Mouse (Mus musculus): ENCODE data around the gene Pde4d. TPM values are rescaled to one million over a fixed set of nuclear protein-coding genes. Genes with fewer than 3 reads are reported as not detected.

Pde4d gene
- polyA plus RNA-seq, 1 experiment from 2014 or later = 8.7 TPM

GRCm38 (mm10) chr13:109921336-109922038, 1471.7 kb downstream of the Pde4d start:
- ATAC-seq (ENCODE audit: low FRiP score) (no peak), DNase-seq (ENCODE audit: low spot score, missing footprints) (peak; percentile 49)
- H3K4me3 ChIP-seq (ENCODE audit: low read depth, low read length) = no peak overlapping the region
- no peaks in the 10 kb centered on the region for H3K36me3 ChIP-seq (ENCODE audit: control insufficient read depth, insufficient read depth, low read length)
- H3K4me2 ChIP-seq = no peak overlapping the region
- WGBS = 91% methylated on average over 17 of the region's 17 CpGs
- no peaks in the 10 kb centered on the region for H3K27me3 ChIP-seq (ENCODE audit: control insufficient read depth, insufficient read depth, low read length)
- no peak overlapping the region for H3K27ac ChIP-seq (ENCODE audit: low read depth, low read length)
- H3K9ac ChIP-seq (ENCODE audit: low read length) = no peak overlapping the region
- no peaks in the 10 kb centered on the region for H3K9me3 ChIP-seq (ENCODE audit: control insufficient read depth, low read length)
- no peaks in the 10 kb centered on the region for H3K4me1 ChIP-seq (ENCODE audit: control insufficient read depth, insufficient read depth, low read length)

- Histone ChIP-seq H3K27ac (ENCODE audit: low read depth, low read length) (no peak overlapping the region), H3K27me3 (ENCODE audit: control insufficient read depth, insufficient read depth, low read length) (no peaks in the 10 kb centered on the region), H3K9me3 (ENCODE audit: control insufficient read depth, low read length) (no peaks in the 10 kb centered on the region), H3K4me3 (ENCODE audit: low read depth, low read length) (no peak overlapping the region), H3K4me1 (ENCODE audit: control insufficient read depth, insufficient read depth, low read length) (no peaks in the 10 kb centered on the region; the same call in 1 of the 2 replicates), H3K9ac (ENCODE audit: low read length) (no peak overlapping the region), H3K36me3 (ENCODE audit: control insufficient read depth, insufficient read depth, low read length) (no peaks in the 10 kb centered on the region), H3K4me2 (no peak overlapping the region)
- peak; percentile 95 for DNase-seq (ENCODE audit: low spot score, missing footprints)
- WGBS = 6% methylated on average over 4 of the region's 4 CpGs
- no peak for ATAC-seq (ENCODE audit: low FRiP score)
Observed at GRCm38 (mm10) chr13:109922228-109922627, 1472.5 kb downstream of the Pde4d start.

GRCm38 (mm10) chr13:109922782-109923181, 1473.0 kb downstream of the Pde4d start:
- Histone ChIP-seq H3K27me3 (ENCODE audit: control insufficient read depth, insufficient read depth, low read length) (no peaks in the 10 kb centered on the region), H3K9me3 (ENCODE audit: control insufficient read depth, low read length) (no peaks in the 10 kb centered on the region), H3K4me3 (ENCODE audit: low read depth, low read length) (no peak overlapping the region), H3K36me3 (ENCODE audit: control insufficient read depth, insufficient read depth, low read length) (no peaks in the 10 kb centered on the region), H3K4me1 (ENCODE audit: control insufficient read depth, insufficient read depth, low read length) (no peaks in the 10 kb centered on the region; the same call in 1 of the 2 replicates), H3K4me2 (no peak overlapping the region), H3K27ac (ENCODE audit: low read depth, low read length) (no peak overlapping the region), H3K9ac (ENCODE audit: low read length) (no peak overlapping the region)
- no peak for DNase-seq (ENCODE audit: low spot score, missing footprints)
- WGBS = 79% methylated on average over 12 of the region's 12 CpGs
- ATAC-seq (ENCODE audit: low FRiP score) = peak; percentile 12; the same call in 1 of the 2 replicates

- no peaks in the 10 kb centered on the region for H3K36me3 ChIP-seq (ENCODE audit: control insufficient read depth, insufficient read depth, low read length)
- no peaks in the 10 kb centered on the region for H3K9me3 ChIP-seq (ENCODE audit: control insufficient read depth, low read length)
- H3K9ac ChIP-seq (ENCODE audit: low read length) = no peak overlapping the region
- H3K4me2 ChIP-seq = no peak overlapping the region
- no peaks in the 10 kb centered on the region for H3K27me3 ChIP-seq (ENCODE audit: control insufficient read depth, insufficient read depth, low read length)
- 94% methylated on average over 15 of the region's 15 CpGs for WGBS
- H3K4me1 ChIP-seq (ENCODE audit: control insufficient read depth, insufficient read depth, low read length) = no peaks in the 10 kb centered on the region; the same call in 1 of the 2 replicates
- no peak overlapping the region for H3K27ac ChIP-seq (ENCODE audit: low read depth, low read length)
- DNase-seq (ENCODE audit: low spot score, missing footprints) (no peak), ATAC-seq (ENCODE audit: low FRiP score) (no peak)
- no peak overlapping the region for H3K4me3 ChIP-seq (ENCODE audit: low read depth, low read length)
Observed at GRCm38 (mm10) chr13:109924771-109925170, 1475.0 kb downstream of the Pde4d start.

GRCm38 (mm10) chr13:109926277-109926920, 1476.7 kb downstream of the Pde4d start:
- DNase-seq (ENCODE audit: low spot score, missing footprints) (peak; percentile 92), ATAC-seq (ENCODE audit: low FRiP score) (peak; percentile 98)
- Histone ChIP-seq H3K9ac (ENCODE audit: low read length) (no peak overlapping the region), H3K4me3 (ENCODE audit: low read depth, low read length) (0 out of 2 replicates have a peak overlapping the region, but pooled peaks have one; percentile 5), H3K36me3 (ENCODE audit: control insufficient read depth, insufficient read depth, low read length) (no peaks in the 10 kb centered on the region), H3K9me3 (ENCODE audit: control insufficient read depth, low read length) (no peaks in the 10 kb centered on the region), H3K27ac (ENCODE audit: low read depth, low read length) (no peak overlapping the region), H3K4me1 (ENCODE audit: control insufficient read depth, insufficient read depth, low read length) (no peaks in the 10 kb centered on the region; the same call in 1 of the 2 replicates), H3K4me2 (peak overlapping the region; percentile 36), H3K27me3 (ENCODE audit: control insufficient read depth, insufficient read depth, low read length) (no peaks in the 10 kb centered on the region)
- 31% methylated on average over 15 of the region's 15 CpGs for WGBS

- Histone ChIP-seq H3K4me2 (no peak overlapping the region), H3K9me3 (ENCODE audit: control insufficient read depth, low read length) (no peaks in the 10 kb centered on the region), H3K27me3 (ENCODE audit: control insufficient read depth, insufficient read depth, low read length) (no peaks in the 10 kb centered on the region), H3K9ac (ENCODE audit: low read length) (no peak overlapping the region), H3K4me3 (ENCODE audit: low read depth, low read length) (no peak overlapping the region), H3K4me1 (ENCODE audit: control insufficient read depth, insufficient read depth, low read length) (no peaks in the 10 kb centered on the region; the same call in 1 of the 2 replicates), H3K27ac (ENCODE audit: low read depth, low read length) (no peak overlapping the region), H3K36me3 (ENCODE audit: control insufficient read depth, insufficient read depth, low read length) (no peaks in the 10 kb centered on the region)
- 83% methylated on average over 2 of the region's 2 CpGs for WGBS
- ATAC-seq (ENCODE audit: low FRiP score) (no peak), DNase-seq (ENCODE audit: low spot score, missing footprints) (no peak)
Observed at GRCm38 (mm10) chr13:109927782-109928181, 1478.0 kb downstream of the Pde4d start.

- no peaks in the 10 kb centered on the region for H3K27me3 ChIP-seq (ENCODE audit: control insufficient read depth, insufficient read depth, low read length)
- no peak overlapping the region for H3K27ac ChIP-seq (ENCODE audit: low read depth, low read length)
- ATAC-seq (ENCODE audit: low FRiP score) = no peak
- no peaks in the 10 kb centered on the region for H3K36me3 ChIP-seq (ENCODE audit: control insufficient read depth, insufficient read depth, low read length)
- H3K9ac ChIP-seq (ENCODE audit: low read length) = no peak overlapping the region
- H3K4me2 ChIP-seq = no peak overlapping the region
- H3K4me3 ChIP-seq (ENCODE audit: low read depth, low read length) = no peak overlapping the region
- no peaks in the 10 kb centered on the region for H3K4me1 ChIP-seq (ENCODE audit: control insufficient read depth, insufficient read depth, low read length)
- H3K9me3 ChIP-seq (ENCODE audit: control insufficient read depth, low read length) = no peaks in the 10 kb centered on the region
- no peak for DNase-seq (ENCODE audit: low spot score, missing footprints)
- WGBS = 92% methylated on average over 13 of the region's 13 CpGs
Observed at GRCm38 (mm10) chr13:109932688-109933087, 1482.9 kb downstream of the Pde4d start.

- Histone ChIP-seq H3K27me3 (ENCODE audit: control insufficient read depth, insufficient read depth, low read length) (no peaks in the 10 kb centered on the region), H3K9ac (ENCODE audit: low read length) (no peak overlapping the region), H3K27ac (ENCODE audit: low read depth, low read length) (no peak overlapping the region), H3K36me3 (ENCODE audit: control insufficient read depth, insufficient read depth, low read length) (no peaks in the 10 kb centered on the region), H3K4me3 (ENCODE audit: low read depth, low read length) (no peak overlapping the region), H3K4me2 (no peak overlapping the region), H3K9me3 (ENCODE audit: control insufficient read depth, low read length) (no peaks in the 10 kb centered on the region), H3K4me1 (ENCODE audit: control insufficient read depth, insufficient read depth, low read length) (no peaks in the 10 kb centered on the region)
- 89% methylated on average over 7 of the region's 7 CpGs for whole genome bisulfite sequencing
- DNase-seq (ENCODE audit: low spot score, missing footprints) (no peak), ATAC-seq (ENCODE audit: low FRiP score) (no peak)
Observed at GRCm38 (mm10) chr13:109933554-109933953, 1483.8 kb downstream of the Pde4d start.

- Histone ChIP-seq H3K27me3 (ENCODE audit: control insufficient read depth, insufficient read depth, low read length) (no peaks in the 10 kb centered on the region), H3K36me3 (ENCODE audit: control insufficient read depth, insufficient read depth, low read length) (no peaks in the 10 kb centered on the region), H3K4me2 (no peak overlapping the region), H3K27ac (ENCODE audit: low read depth, low read length) (no peak overlapping the region), H3K9me3 (ENCODE audit: control insufficient read depth, low read length) (no peaks in the 10 kb centered on the region), H3K4me1 (ENCODE audit: control insufficient read depth, insufficient read depth, low read length) (no peaks in the 10 kb centered on the region), H3K9ac (ENCODE audit: low read length) (no peak overlapping the region), H3K4me3 (ENCODE audit: low read depth, low read length) (no peak overlapping the region)
- ATAC-seq (ENCODE audit: low FRiP score) (no peak), DNase-seq (ENCODE audit: low spot score, missing footprints) (no peak)
- 89% methylated on average over 5 of the region's 5 CpGs for WGBS
Observed at GRCm38 (mm10) chr13:109936866-109937265, 1487.1 kb downstream of the Pde4d start.

All from midbrain, embryonic 11.5 days (tissue).